Mouse (Mus musculus) hindbrain, embryonic 10.5 days (tissue): ENCODE measurements at regions not wholly inside any gene's neighbourhood (a gene's known extent, or its start where the extent isn't known, plus 50 kb on each side); places are given as distances from the start of the nearest gene placed in this dataset.

Experiments used
- DNase-seq: peaks from one replicate; pipeline ENCODE4 v3.0.0-alpha.2; 2017; ENCODE audit warnings: low spot score
- H3K27ac ChIP-seq: fragments of 300-500 bp; sonication (generic); 2 replicates; pipeline ENCODE4 v1.5.1; 2016; ENCODE audit warnings: mild to moderate bottlenecking, moderate library complexity
- H3K27me3 ChIP-seq: fragments of 300-500 bp; sonication (generic); 2 replicates; pipeline ENCODE4 v1.6.1; 2016; ENCODE audit warnings: mild to moderate bottlenecking; ENCODE audit not compliant: poor library complexity, insufficient read depth, severe bottlenecking
- H3K36me3 ChIP-seq: fragments of 300-500 bp; sonication (generic); 2 replicates; pipeline ENCODE4 v1.6.1; 2016; ENCODE audit warnings: mild to moderate bottlenecking, moderate library complexity
- H3K4me1 ChIP-seq: fragments of 300-500 bp; sonication (generic); replicated peaks from 2 replicates; pipeline ENCODE4 v1.6.1; 2016; ENCODE audit warnings: mild to moderate bottlenecking
- H3K4me3 ChIP-seq: fragments of 300-500 bp; sonication (generic); 2 replicates; pipeline ENCODE4 v1.5.1; 2016; ENCODE audit warnings: mild to moderate bottlenecking, moderate library complexity
- H3K9me3 ChIP-seq: fragments of 300-500 bp; sonication (generic); 2 replicates; pipeline ENCODE4 v1.6.1; 2016; ENCODE audit warnings: mild to moderate bottlenecking, moderate library complexity
- WGBS: fragments of 180-500 bp; shearing (Covaris S2); methylation state at CpG from one replicate; pipeline ENCODE4 v1.1.7; 2016; 5-methylcytosine and 5-hydroxymethylcytosine counted together

DNA sequence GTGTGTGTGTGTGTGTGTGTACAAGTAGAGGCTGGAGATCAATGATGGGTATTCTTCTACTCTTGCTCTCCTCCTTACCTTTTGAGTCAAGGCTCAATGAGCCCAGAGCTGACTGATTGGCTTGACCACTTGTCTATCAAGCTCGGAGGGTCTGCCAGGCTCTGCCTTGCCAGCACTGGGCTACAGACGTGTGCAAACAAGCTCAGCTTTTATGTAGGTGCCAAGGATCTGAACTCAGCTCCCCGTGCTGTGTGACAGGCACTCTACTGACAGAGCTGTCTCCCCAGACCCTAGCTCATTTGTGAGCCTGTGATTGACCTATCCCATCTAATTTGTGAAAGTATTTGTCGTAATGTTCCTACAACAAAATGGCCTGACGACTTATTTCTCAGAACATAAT is 54.2 kb upstream of the Cdc42bpa start:
- Histone ChIP-seq H3K36me3 (no peaks in the 10 kb centered on the region), H3K9me3 (0 out of 2 replicates have a peak, but pooled peaks cover under 1% of the 10 kb centered on the region), H3K27me3 (no peaks in the 10 kb centered on the region), H3K27ac (no peak overlapping the region), H3K4me3 (no peak overlapping the region), H3K4me1 (no peaks in the 10 kb centered on the region)
- WGBS = 90% methylated on average over 5 of the region's 5 CpGs
- DNase-seq = no peak

DNA sequence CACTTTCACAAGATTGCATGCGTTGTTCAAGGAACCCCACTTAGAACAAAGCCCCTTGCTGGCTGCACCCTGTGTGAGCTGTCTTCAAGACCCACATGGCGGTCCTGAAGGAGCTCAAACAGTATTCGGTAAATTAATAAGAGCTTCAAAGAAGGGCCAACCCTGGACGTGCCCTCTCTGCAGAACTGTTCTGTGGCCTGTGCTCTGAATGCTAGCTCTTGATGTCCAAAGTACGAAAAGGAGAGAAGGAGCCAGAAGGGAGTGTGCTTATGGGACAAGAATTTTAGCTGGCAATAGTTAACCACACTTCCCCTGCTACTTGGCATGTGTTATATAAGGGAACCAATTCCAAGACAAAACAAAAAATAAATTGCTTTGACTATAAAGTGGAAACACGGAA is 67.6 kb upstream of the Cdc42bpa start:
- Histone ChIP-seq H3K27ac (no peak overlapping the region), H3K36me3 (no peaks in the 10 kb centered on the region), H3K27me3 (no peaks in the 10 kb centered on the region), H3K4me1 (no peaks in the 10 kb centered on the region), H3K9me3 (no peaks in the 10 kb centered on the region; the same call in 1 of the 2 replicates), H3K4me3 (no peak overlapping the region)
- no peak for DNase-seq
- WGBS = 85% methylated on average over 6 of the region's 6 CpGs

DNA sequence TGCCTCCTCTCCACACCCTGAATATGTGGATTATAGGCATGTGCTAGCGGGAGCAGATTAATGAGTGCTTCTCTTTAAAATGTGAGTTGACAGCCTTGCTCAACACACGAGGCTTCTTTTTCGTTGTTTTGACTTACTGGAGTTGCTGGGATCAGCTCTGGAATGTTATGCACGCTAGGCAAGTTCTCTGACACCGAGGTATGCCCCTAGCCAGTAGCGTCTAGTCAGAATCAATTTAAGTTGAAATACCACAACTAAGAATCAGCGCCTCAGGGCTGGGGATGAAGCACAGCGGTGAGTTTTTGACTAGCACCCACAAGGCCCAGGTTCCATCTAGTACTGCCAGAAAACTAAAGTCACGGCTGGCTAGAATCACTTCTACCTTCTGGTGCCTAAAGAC is 72.4 kb upstream of the Cdc42bpa start:
- Histone ChIP-seq H3K36me3 (no peaks in the 10 kb centered on the region), H3K4me1 (peaks cover 1% of the 10 kb centered on the region; the same call in 1 of the 2 replicates), H3K9me3 (no peaks in the 10 kb centered on the region), H3K27ac (no peak overlapping the region), H3K27me3 (no peaks in the 10 kb centered on the region), H3K4me3 (no peak overlapping the region)
- no peak for DNase-seq
- 73% methylated on average over 9 of the region's 9 CpGs for WGBS

GRCm38 (mm10) chr1:179881222-179881621 is 77.7 kb upstream of the Ahctf1 start:
- Histone ChIP-seq H3K36me3 (no peaks in the 10 kb centered on the region), H3K27ac (no peak overlapping the region), H3K4me3 (no peak overlapping the region), H3K4me1 (peaks cover 4% of the 10 kb centered on the region; the same call in 1 of the 2 replicates), H3K27me3 (no peaks in the 10 kb centered on the region), H3K9me3 (no peaks in the 10 kb centered on the region)
- WGBS = 82% methylated on average over 5 of the region's 5 CpGs
- no peak for DNase-seq

DNA sequence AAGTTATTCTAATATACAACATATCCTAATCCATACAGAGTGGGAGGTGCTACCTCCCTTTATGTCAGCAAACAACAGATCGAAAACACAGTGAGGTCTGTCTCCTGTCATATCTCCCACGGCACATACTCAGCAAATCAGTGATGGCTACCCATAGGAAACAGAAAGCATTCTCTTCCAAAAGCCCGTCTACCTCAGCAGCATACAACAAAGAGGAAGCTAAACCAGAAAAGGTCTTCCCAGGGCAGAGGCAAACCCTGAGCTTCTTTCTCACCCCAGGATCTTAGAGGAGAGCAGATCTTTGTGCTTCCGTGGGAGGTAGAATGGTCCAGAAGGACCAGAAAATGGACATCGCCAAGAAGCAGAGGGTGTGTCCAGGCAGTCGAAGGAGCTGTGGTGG is 74.4 kb upstream of the Ahctf1 start:
- no peaks in the 10 kb centered on the region for H3K36me3 ChIP-seq
- H3K27ac ChIP-seq = no peak overlapping the region
- peaks cover 2% of the 10 kb centered on the region; the same call in 1 of the 2 replicates for H3K4me1 ChIP-seq
- no peak overlapping the region for H3K4me3 ChIP-seq
- H3K27me3 ChIP-seq = no peaks in the 10 kb centered on the region
- WGBS = 87% methylated on average over 6 of the region's 6 CpGs
- DNase-seq = no peak
- no peaks in the 10 kb centered on the region for H3K9me3 ChIP-seq

GRCm38 (mm10) chr1:179873772-179874555 is 70.5 kb upstream of the Ahctf1 start:
- no peak overlapping the region for H3K4me3 ChIP-seq
- H3K27me3 ChIP-seq = no peaks in the 10 kb centered on the region
- WGBS = 87% methylated on average over 12 of the region's 12 CpGs
- no peaks in the 10 kb centered on the region for H3K36me3 ChIP-seq
- H3K27ac ChIP-seq = no peak overlapping the region
- no peaks in the 10 kb centered on the region for H3K4me1 ChIP-seq
- H3K9me3 ChIP-seq = no peaks in the 10 kb centered on the region
- DNase-seq = no peak

DNA sequence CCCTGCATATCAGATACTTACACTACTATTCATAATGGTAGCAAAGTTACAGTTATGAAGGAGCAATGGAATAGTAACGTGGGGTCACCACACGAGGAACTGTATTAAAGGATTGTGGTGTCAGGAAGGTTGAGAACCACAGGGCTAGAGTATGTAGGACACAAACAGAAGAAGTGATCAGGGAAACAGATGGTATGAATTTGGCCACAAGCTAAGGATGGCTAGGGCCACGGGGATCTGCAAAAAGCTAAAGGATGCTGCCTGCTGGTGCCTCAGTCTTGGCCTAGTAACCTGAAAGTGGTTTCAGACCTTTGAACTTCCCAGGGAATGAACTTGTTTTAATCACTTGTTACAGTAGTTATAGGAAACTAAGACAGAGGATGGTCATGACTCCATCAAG is 68.5 kb upstream of the Ahctf1 start:
- WGBS = 79% methylated on average over 3 of the region's 3 CpGs
- Histone ChIP-seq H3K27me3 (no peaks in the 10 kb centered on the region), H3K4me3 (no peak overlapping the region), H3K27ac (no peak overlapping the region), H3K4me1 (no peaks in the 10 kb centered on the region), H3K36me3 (no peaks in the 10 kb centered on the region), H3K9me3 (no peaks in the 10 kb centered on the region)
- no peak for DNase-seq

DNA sequence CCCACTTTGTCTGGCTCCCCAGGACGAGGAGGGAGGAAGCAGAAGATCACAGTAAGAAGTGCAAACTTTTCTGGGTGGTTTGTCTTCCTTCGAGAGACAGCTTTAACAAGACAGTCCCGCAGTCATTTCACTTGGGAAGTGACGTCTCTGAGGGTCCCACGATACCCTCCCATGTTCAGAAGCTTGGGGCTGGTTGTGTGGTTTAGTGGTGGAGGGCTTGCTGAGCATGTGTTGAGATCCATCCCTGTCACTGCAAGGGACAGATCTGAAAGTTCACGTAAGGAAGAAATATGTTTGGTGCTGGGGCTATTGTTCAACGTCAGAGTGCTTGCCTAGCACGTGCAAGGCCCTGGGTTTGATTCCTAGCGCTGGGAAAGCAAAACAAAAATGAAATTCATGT is 65.2 kb upstream of the Ahctf1 start:
- peaks cover 14% of the 10 kb centered on the region; the same call in 1 of the 2 replicates for H3K4me1 ChIP-seq
- DNase-seq = no peak
- H3K27ac ChIP-seq = no peak overlapping the region
- WGBS = 86% methylated on average over 9 of the region's 9 CpGs
- no peak overlapping the region for H3K4me3 ChIP-seq
- H3K36me3 ChIP-seq = no peaks in the 10 kb centered on the region
- H3K27me3 ChIP-seq = no peaks in the 10 kb centered on the region
- H3K9me3 ChIP-seq = no peaks in the 10 kb centered on the region

DNA sequence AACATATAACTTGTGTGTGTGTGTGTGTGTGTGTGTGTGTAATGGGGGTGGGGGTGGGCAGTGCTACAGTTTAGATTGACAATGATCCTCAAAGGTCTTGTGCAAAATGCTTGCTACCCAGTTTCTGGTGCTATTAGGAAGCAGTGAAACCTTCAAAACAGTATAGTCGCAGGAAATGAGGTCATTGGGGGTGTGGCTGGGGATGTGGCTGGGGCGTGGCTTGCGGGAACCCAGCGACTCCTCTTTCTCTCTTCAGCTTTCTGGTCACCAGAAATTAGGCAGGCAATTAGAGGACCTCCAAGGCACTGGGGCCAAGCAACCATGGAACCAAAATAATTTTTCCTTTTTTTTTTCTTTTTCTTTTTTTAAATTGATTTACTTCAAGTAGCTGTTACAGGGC is 64.0 kb upstream of the Ahctf1 start:
- H3K27ac ChIP-seq = no peak overlapping the region
- no peak for DNase-seq
- H3K36me3 ChIP-seq = no peaks in the 10 kb centered on the region

GRCm38 (mm10) chr1:179866056-179866772 is 62.7 kb upstream of the Ahctf1 start:
- H3K36me3 ChIP-seq = no peaks in the 10 kb centered on the region
- peaks cover 22% of the 10 kb centered on the region for H3K4me1 ChIP-seq
- WGBS = 76% methylated on average over 16 of the region's 16 CpGs
- no peak for DNase-seq
- no peaks in the 10 kb centered on the region for H3K27me3 ChIP-seq
- H3K9me3 ChIP-seq = no peaks in the 10 kb centered on the region
- no peak overlapping the region for H3K4me3 ChIP-seq
- peak overlapping the region; percentile 54; the same call in 1 of the 2 replicates for H3K27ac ChIP-seq

More for the DNA sequence above, 64.0 kb upstream of the Ahctf1 start:
- Histone ChIP-seq H3K9me3 (no peaks in the 10 kb centered on the region), H3K4me3 (no peak overlapping the region), H3K4me1 (peaks cover 22% of the 10 kb centered on the region), H3K27me3 (no peaks in the 10 kb centered on the region)
- WGBS = 94% methylated on average over 4 of the region's 4 CpGs

DNA sequence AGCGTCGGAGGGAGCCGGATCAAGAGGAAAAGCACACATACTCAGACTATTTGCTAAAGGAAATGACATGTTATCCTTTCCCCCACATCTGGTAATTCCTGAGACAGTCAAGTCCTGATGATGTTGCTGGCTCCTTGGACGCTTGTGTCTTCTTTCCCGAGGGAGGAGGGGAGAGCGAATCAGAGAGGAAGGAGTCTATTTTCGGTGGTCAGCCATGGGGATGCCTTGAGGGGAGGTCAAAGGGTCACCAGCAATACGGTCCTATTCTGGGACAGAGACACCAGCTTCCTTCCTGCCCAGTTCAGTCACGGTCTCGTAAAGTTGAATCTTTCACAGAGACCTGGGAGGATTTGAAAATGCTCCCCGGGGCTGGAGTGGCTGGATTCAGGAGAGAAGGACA is 62.1 kb upstream of the Ahctf1 start:
- WGBS = 59% methylated on average over 11 of the region's 11 CpGs
- Histone ChIP-seq H3K9me3 (no peaks in the 10 kb centered on the region), H3K4me3 (no peak overlapping the region), H3K27ac (peak overlapping the region; percentile 54; the same call in 1 of the 2 replicates), H3K36me3 (no peaks in the 10 kb centered on the region), H3K27me3 (no peaks in the 10 kb centered on the region), H3K4me1 (peaks cover 22% of the 10 kb centered on the region)
- no peak for DNase-seq

- Histone ChIP-seq H3K4me3 (no peak overlapping the region), H3K4me1 (peaks cover 22% of the 10 kb centered on the region), H3K36me3 (no peaks in the 10 kb centered on the region), H3K27me3 (no peaks in the 10 kb centered on the region), H3K27ac (no peak overlapping the region), H3K9me3 (no peaks in the 10 kb centered on the region)
- no peak for DNase-seq
- WGBS = 93% methylated on average over 5 of the region's 5 CpGs
These were observed 61.2 kb upstream of the Ahctf1 start for GRCm38 (mm10) chr1:179864537-179865226.

GRCm38 (mm10) chr1:179863420-179863819 is 59.9 kb upstream of the Ahctf1 start:
- Histone ChIP-seq H3K27ac (0 out of 2 replicates have a peak overlapping the region, but pooled peaks have one; percentile 45), H3K9me3 (no peaks in the 10 kb centered on the region), H3K4me1 (peaks cover 22% of the 10 kb centered on the region), H3K36me3 (no peaks in the 10 kb centered on the region), H3K4me3 (no peak overlapping the region), H3K27me3 (no peaks in the 10 kb centered on the region)
- 39% methylated on average over 4 of the region's 4 CpGs for WGBS
- DNase-seq = no peak
